Mouse (Mus musculus) urinary bladder, adult 18-20 months (tissue): ENCODE measurements around the gene Gm4491.
"Not testable (repeated sequence)": the region's sequence is repeated elsewhere in the genome, so short reads cannot be mapped to it uniquely, and the experiment has no call there.

Source experiments
- DNase-seq, 2 experiments: peaks; one replicate each; pipeline ENCODE4 v3.0.0; 2022; ENCODE audit warnings: low spot score in 2 of 2, mixed read lengths in 2 of 2

Gene Gm4491

GRCm38 (mm10) chr14:57084180-57084668 lies 31.5 kb downstream of the Gm4491 start:
- no peak for DNase-seq

GRCm38 (mm10) chr14:57082863-57083262 lies 32.8 kb downstream of the Gm4491 start:
- no peak for DNase-seq

- DNase-seq = no peak
Measured at GRCm38 (mm10) chr14:57075537-57075936, 40.1 kb downstream of the Gm4491 start.

- DNase-seq = not testable (repeated sequence)
Measured at GRCm38 (mm10) chr14:57069906-57070305, 45.8 kb downstream of the Gm4491 start.

GRCm38 (mm10) chr14:57066053-57066452 lies 49.6 kb downstream of the Gm4491 start:
- no peak for DNase-seq
